Mouse (Mus musculus) ES-E14 (cell line): Measurements from ENCODE around the gene Mta1.

ENCODE experiments used
- CHD2 ChIP-seq: IDR thresholded peaks from 2 replicates; pipeline ENCODE4 v1.6.1; 2014; ENCODE audit warnings: mild to moderate bottlenecking, low read depth, low read length, inconsistent platforms
- MAFK ChIP-seq: IDR thresholded peaks from 2 replicates; pipeline ENCODE4 v1.6.1; 2014; ENCODE audit warnings: mild to moderate bottlenecking, low read depth, low read length, inconsistent platforms; ENCODE audit not compliant: insufficient read depth
- ZC3H11A ChIP-seq: IDR thresholded peaks from 2 replicates; pipeline ENCODE4 v1.6.1; 2012; ENCODE audit warnings: low read depth, mild to moderate bottlenecking, inconsistent platforms, low read length, borderline replicate concordance

DNA sequence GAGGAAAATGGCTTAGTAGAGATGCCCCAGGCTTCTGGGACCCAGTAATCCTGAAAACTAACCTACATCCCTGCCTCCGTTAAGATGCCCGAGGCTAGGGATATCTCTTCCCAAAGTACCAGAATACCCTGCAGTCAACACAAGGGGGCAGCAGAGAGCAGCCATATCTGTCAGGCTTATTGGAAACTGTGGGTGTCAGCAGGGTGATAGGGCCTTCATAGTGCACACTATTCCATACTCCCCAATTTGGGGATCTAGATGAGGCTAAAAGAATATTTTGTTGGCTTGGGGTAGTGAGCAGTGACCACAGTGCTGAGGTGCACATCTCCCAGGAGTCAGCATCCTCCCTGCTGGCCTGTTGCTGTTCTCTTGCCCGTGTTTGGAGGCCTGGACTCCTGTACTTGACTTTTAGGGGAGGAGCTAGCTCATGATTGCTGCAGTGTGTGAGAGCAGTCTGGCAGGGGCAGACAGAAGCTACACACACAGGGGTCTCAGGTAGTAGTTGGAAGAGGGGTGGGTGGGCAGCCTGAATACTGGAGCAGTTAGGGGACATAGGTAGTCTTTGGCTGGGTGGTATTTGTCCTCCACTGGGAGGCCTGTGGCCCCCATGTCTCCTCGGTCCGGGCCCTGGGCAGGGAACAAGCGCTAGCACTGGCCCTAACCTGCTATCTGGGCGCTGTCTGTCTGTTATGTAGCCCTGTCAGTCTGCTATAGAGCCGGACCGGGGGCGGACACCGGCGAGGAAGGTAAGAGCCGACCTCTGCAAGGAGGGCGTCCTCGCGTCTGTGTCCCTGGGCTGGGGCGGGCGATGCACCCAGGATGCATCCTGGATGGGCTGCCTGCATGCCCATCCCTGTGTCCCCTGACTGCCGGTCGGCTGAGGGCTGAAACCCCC lies 21.7 kb downstream of the Mta1 start:
- no peak for TF ChIP-seq CHD2
- TF ChIP-seq ZC3H11A = no peak
- TF ChIP-seq MAFK = no peak
